Mouse (Mus musculus): ENCODE results near the gene Alkbh8. TPM values are rescaled to one million over a fixed set of nuclear protein-coding genes. Genes with fewer than 3 reads are reported as not detected.

Alkbh8 gene
- polyA plus RNA-seq, 1 experiment = 12.7 TPM

Other genes starting within 250 kb of the Alkbh8 start
- 6.5 and 7.6 TPM in 2 replicates for gene Cwf19l2, start 68.5 kb downstream of the Alkbh8 start, polyA plus RNA-seq (2012; rRNA removed)
- 5.2 and 5.5 TPM in 2 replicates for gene Gucy1a2, start 197.6 kb downstream of the Alkbh8 start, polyA plus RNA-seq (2012; rRNA removed)